Mouse (Mus musculus) hindbrain, embryonic 15.5 days (tissue): ENCODE results near the gene 5730596B20Rik. TPM values are rescaled to one million over a fixed set of nuclear protein-coding genes. Genes with fewer than 3 reads are reported as not detected.

ENCODE experiments used
- ATAC-seq: fragments of 200-750 bp; cut with Nextera tagmentation; 2 replicates; pipeline ENCODE4 v1.8.0; 2017; ENCODE audit warnings: low read depth, moderate number of reproducible peaks, moderate TSS enrichment; ENCODE audit not compliant: low FRiP score
- H3K27ac ChIP-seq: fragments of 300-500 bp; sonication (generic); replicated peaks from 2 replicates; pipeline ENCODE4 v1.5.1; 2015; ENCODE audit warnings: mild to moderate bottlenecking, inconsistent platforms
- H3K27me3 ChIP-seq: fragments of 300-500 bp; sonication (generic); 2 replicates; pipeline ENCODE4 v1.6.1; 2015; ENCODE audit warnings: control low read depth, inconsistent platforms
- H3K36me3 ChIP-seq: fragments of 300-500 bp; sonication (generic); 2 replicates; pipeline ENCODE4 v1.6.1; 2015; ENCODE audit warnings: control low read depth, inconsistent platforms
- H3K4me1 ChIP-seq: fragments of 300-500 bp; sonication (generic); replicated peaks from 2 replicates; pipeline ENCODE4 v1.6.1; 2015; ENCODE audit warnings: control low read depth, inconsistent platforms
- H3K4me2 ChIP-seq: fragments of 300-500 bp; sonication (generic); 2 replicates; pipeline ENCODE4 v1.6.1; 2015; ENCODE audit warnings: moderate library complexity, mild to moderate bottlenecking, inconsistent platforms
- H3K4me3 ChIP-seq: fragments of 300-500 bp; sonication (generic); 2 replicates; pipeline ENCODE4 v1.5.1; 2015; ENCODE audit warnings: mild to moderate bottlenecking, inconsistent platforms
- H3K9ac ChIP-seq: fragments of 300-500 bp; sonication (generic); 2 replicates; pipeline ENCODE4 v1.6.1; 2015; ENCODE audit warnings: inconsistent platforms
- H3K9me3 ChIP-seq: fragments of 300-500 bp; sonication (generic); 2 replicates; pipeline ENCODE4 v1.6.1; 2016; ENCODE audit warnings: control low read depth, inconsistent platforms
- WGBS: fragments of 180-500 bp; shearing (Covaris S2); methylation state at CpG from one replicate; pipeline ENCODE4 v1.1.7; 2015; 5-methylcytosine and 5-hydroxymethylcytosine counted together
- polyA plus RNA-seq: library from polyadenylated mRNA; unstranded; fragments of >200 nt; fragmentation: Nextera tagmentation; extraction: Ambion mirVana; gene quantifications from 2 replicates; pipeline ENCODE4 v1.2.1, GENCODE M21; 2015

5730596B20Rik gene
- polyA plus RNA-seq, 1 experiment from 2014 or later = 4.3 TPM

DNA sequence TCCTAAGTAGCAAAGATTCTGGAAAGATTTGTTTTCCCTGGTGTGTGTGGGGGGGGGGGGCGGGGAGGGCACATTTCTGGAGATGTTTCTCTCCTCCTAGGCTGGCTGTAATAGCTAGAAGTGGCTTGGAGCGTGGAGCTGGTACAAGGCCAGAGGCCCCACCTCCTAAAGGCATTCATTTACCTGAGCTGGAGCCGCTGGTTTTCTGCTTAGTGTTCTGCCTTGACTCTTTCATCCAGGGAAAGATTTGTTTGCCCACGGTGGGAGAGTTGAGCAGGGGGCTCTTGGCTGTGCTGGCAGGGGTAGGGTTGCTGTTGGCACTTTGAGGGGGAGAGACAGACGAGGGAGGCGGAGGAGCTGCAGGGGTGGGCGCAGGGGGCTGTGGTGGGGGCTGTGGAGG lies 5.4 kb upstream of the 5730596B20Rik start:
- Histone ChIP-seq H3K36me3 (no peaks in the 10 kb centered on the region), H3K27me3 (peaks cover 12% of the 10 kb centered on the region; the same call in 1 of the 2 replicates), H3K4me1 (peaks cover 37% of the 10 kb centered on the region), H3K9me3 (no peaks in the 10 kb centered on the region), H3K9ac (peak overlapping the region; percentile 68), H3K4me2 (peak overlapping the region; percentile 97), H3K4me3 (peak overlapping the region; percentile 51), H3K27ac (peak overlapping the region; percentile 95)
- 5% methylated on average over 7 of the region's 7 CpGs for WGBS
- no peak for ATAC-seq

DNA sequence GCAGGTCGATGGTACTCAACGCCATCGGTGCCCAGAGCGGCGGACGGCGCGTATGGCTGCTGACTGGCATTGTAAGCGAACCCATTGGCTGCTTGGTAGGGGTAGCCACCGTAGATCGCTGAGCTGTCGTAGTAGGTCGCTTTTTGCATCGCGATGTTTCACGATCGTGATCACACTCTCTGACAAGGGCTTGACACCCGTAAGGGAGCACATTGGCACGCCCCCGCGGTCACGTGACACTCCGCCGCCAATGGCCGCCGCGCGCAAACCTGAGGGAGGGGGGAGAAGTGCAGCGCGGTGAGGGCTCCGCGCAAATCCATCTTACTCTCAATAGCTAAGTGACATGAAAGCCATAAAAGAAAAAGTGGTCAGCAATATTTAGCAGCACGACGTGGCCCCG lies 4.8 kb upstream of the 5730596B20Rik start:
- peak overlapping the region; percentile 97 for H3K4me2 ChIP-seq
- H3K9me3 ChIP-seq = no peaks in the 10 kb centered on the region
- peak overlapping the region; percentile 95 for H3K27ac ChIP-seq
- H3K4me3 ChIP-seq = peak overlapping the region; percentile 51
- H3K4me1 ChIP-seq = peaks cover 37% of the 10 kb centered on the region
- peak; percentile 91 for ATAC-seq
- no peaks in the 10 kb centered on the region for H3K36me3 ChIP-seq
- under 1% methylated on average over 35 of the region's 35 CpGs for WGBS
- peaks cover 12% of the 10 kb centered on the region; the same call in 1 of the 2 replicates for H3K27me3 ChIP-seq
- peak overlapping the region; percentile 68 for H3K9ac ChIP-seq

DNA sequence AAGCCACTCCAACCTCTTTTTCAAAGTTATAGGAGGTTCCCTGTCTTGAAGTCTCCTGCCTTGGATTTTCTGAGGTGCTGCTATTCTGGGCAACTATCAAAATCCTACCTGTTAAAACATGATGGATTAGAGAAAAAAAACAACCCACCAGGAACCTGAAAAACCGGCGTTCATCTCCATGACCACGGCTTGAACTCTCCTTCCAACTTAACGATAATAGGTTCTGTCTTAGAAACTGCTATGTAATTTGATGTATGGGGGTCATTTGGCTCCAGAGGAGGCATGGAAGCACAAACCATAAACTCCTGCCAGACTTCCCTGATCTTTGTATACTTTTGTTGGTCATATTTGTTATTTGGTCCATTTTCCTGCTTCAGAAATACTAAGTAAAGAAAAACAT lies 3.6 kb upstream of the 5730596B20Rik start:
- Histone ChIP-seq H3K27ac (peak overlapping the region; percentile 95), H3K9ac (peak overlapping the region; percentile 46; the same call in 1 of the 2 replicates), H3K36me3 (no peaks in the 10 kb centered on the region), H3K4me1 (peaks cover 37% of the 10 kb centered on the region), H3K4me2 (peak overlapping the region; percentile 97), H3K4me3 (peak overlapping the region; percentile 51), H3K27me3 (peaks cover 12% of the 10 kb centered on the region), H3K9me3 (no peaks in the 10 kb centered on the region)
- WGBS = 3% methylated on average over 4 of the region's 4 CpGs
- no peak for ATAC-seq

DNA sequence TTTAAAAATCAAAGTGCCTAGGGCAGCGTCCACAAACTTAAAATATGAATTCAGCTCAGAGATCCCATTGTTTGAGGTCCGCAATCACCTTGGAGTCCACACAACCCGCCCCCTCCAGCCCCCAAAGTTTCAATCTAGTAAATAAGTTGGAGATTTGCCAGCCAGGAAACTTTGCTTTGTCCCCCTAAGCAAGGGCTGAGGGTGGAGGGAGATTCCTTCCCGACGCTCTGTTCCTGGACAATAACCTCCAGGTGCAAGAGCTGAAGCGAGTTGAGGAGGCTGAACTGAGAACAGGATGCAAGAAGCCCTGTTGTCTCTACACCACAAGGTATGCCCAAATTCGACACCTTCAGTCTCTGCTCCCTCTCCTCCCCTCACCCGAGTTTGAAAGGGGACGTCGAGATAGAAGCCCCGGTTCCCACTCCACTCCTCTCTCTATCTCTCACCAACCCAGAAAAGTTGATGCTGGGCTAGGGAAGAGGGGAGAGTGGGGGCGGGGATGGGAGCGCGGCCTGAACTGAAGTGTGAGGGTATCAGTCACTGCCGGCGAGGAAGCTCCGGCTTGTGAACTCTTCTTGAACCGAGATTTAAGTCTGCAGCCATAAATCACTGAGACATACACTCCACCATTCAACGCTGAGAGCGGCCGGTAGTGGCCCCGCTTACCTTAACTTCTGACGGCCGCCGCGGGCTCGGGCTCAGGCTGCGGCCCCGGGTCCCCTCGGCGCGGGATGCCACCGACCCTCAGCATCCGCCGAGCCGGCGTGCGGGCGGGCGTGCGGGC lies 2.1 kb upstream of the 5730596B20Rik start:
- H3K27ac ChIP-seq = peak overlapping the region; percentile 92
- peak overlapping the region; percentile 97 for H3K4me2 ChIP-seq
- H3K4me1 ChIP-seq = peaks cover 30% of the 10 kb centered on the region
- H3K9ac ChIP-seq = peak overlapping the region; percentile 64
- H3K4me3 ChIP-seq = peak overlapping the region; percentile 51
- peaks cover 22% of the 10 kb centered on the region for H3K27me3 ChIP-seq
- H3K36me3 ChIP-seq = no peaks in the 10 kb centered on the region
- WGBS = 1% methylated on average over 41 of the region's 41 CpGs
- H3K9me3 ChIP-seq = no peaks in the 10 kb centered on the region
- ATAC-seq = no peak

- H3K4me2 ChIP-seq = peak overlapping the region; percentile 97
- H3K9me3 ChIP-seq = no peaks in the 10 kb centered on the region
- peak overlapping the region; percentile 64 for H3K9ac ChIP-seq
- 1% methylated on average over 10 of the region's 35 CpGs for WGBS
- H3K4me1 ChIP-seq = peaks cover 23% of the 10 kb centered on the region
- H3K27ac ChIP-seq = peak overlapping the region; percentile 92
- H3K27me3 ChIP-seq = peaks cover 18% of the 10 kb centered on the region
- peak; percentile 60 for ATAC-seq
- peak overlapping the region; percentile 51 for H3K4me3 ChIP-seq
- no peaks in the 10 kb centered on the region for H3K36me3 ChIP-seq
Measured at GRCm38 (mm10) chr6:52175864-52176263, 1.4 kb upstream of the 5730596B20Rik start.

DNA sequence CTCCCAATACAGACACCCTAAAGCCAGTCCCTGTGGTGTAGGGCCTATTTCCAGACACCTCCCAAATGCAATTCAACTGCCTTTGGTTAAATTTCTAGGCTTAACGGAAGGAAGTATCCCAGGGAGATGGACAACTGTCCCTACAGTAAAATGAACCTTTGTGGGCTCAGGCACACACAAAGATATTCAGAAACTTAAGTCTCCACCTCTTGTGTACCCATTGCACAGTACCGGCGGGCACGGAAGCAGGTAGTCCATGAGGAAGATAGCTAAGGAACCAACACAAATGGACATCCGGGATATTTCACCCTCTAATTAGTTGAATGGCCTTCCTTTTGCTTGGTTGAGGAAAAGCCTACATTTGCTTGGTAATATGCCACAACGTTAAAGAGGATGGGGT lies 907 bp upstream of the 5730596B20Rik start:
- under 1% methylated on average over 6 of the region's 6 CpGs for WGBS
- Histone ChIP-seq H3K36me3 (no peaks in the 10 kb centered on the region), H3K9ac (peak overlapping the region; percentile 64), H3K4me2 (peak overlapping the region; percentile 97), H3K27me3 (peaks cover 20% of the 10 kb centered on the region), H3K4me3 (peak overlapping the region; percentile 51), H3K9me3 (no peaks in the 10 kb centered on the region), H3K27ac (peak overlapping the region; percentile 92), H3K4me1 (peaks cover 18% of the 10 kb centered on the region)
- ATAC-seq = no peak

GRCm38 (mm10) chr6:52177806-52178205 lies 508 bp downstream of the 5730596B20Rik start:
- 2% methylated on average over 9 of the region's 9 CpGs for WGBS
- Histone ChIP-seq H3K4me3 (peak overlapping the region; percentile 51), H3K4me2 (peak overlapping the region; percentile 97), H3K9ac (peak overlapping the region; percentile 64), H3K27ac (peak overlapping the region; percentile 92), H3K9me3 (no peaks in the 10 kb centered on the region), H3K27me3 (peaks cover 28% of the 10 kb centered on the region), H3K36me3 (no peaks in the 10 kb centered on the region), H3K4me1 (peaks cover 7% of the 10 kb centered on the region; the same call in 1 of the 2 replicates)
- ATAC-seq = no peak

- Histone ChIP-seq H3K4me2 (peak overlapping the region; percentile 97), H3K27me3 (peaks cover 32% of the 10 kb centered on the region), H3K4me3 (peak overlapping the region; percentile 51), H3K9me3 (no peaks in the 10 kb centered on the region), H3K9ac (peak overlapping the region; percentile 64), H3K27ac (peak overlapping the region; percentile 92), H3K36me3 (no peaks in the 10 kb centered on the region), H3K4me1 (0 out of 2 replicates have a peak, but pooled peaks cover 5% of the 10 kb centered on the region)
- no peak for ATAC-seq
- whole genome bisulfite sequencing = 4% methylated on average over 4 of the region's 4 CpGs
Measured at GRCm38 (mm10) chr6:52178918-52179665, 1.8 kb downstream of the 5730596B20Rik start.

GRCm38 (mm10) chr6:52179690-52180089 lies 2.4 kb downstream of the 5730596B20Rik start:
- WGBS = under 1% methylated on average over 10 of the region's 10 CpGs
- H3K27ac ChIP-seq = peak overlapping the region; percentile 92
- no peak for ATAC-seq
- H3K36me3 ChIP-seq = no peaks in the 10 kb centered on the region
- peak overlapping the region; percentile 51 for H3K4me3 ChIP-seq
- 0 out of 2 replicates have a peak, but pooled peaks cover 8% of the 10 kb centered on the region for H3K4me1 ChIP-seq
- peak overlapping the region; percentile 97 for H3K4me2 ChIP-seq
- H3K9me3 ChIP-seq = no peaks in the 10 kb centered on the region
- peak overlapping the region; percentile 64 for H3K9ac ChIP-seq
- peaks cover 32% of the 10 kb centered on the region for H3K27me3 ChIP-seq

GRCm38 (mm10) chr6:52180213-52180710 lies 3.0 kb downstream of the 5730596B20Rik start:
- no peak for ATAC-seq
- 4% methylated on average over 11 of the region's 11 CpGs for whole genome bisulfite sequencing
- Histone ChIP-seq H3K4me1 (peaks cover 12% of the 10 kb centered on the region; the same call in 1 of the 2 replicates), H3K4me3 (peak overlapping the region; percentile 51), H3K9ac (peak overlapping the region; percentile 64), H3K27ac (peak overlapping the region; percentile 92), H3K4me2 (peak overlapping the region; percentile 97), H3K9me3 (no peaks in the 10 kb centered on the region), H3K27me3 (peaks cover 35% of the 10 kb centered on the region), H3K36me3 (no peaks in the 10 kb centered on the region)

GRCm38 (mm10) chr6:52180726-52181125 lies 3.4 kb downstream of the 5730596B20Rik start:
- peak overlapping the region; percentile 97 for H3K4me2 ChIP-seq
- 15% methylated on average over 3 of the region's 3 CpGs for whole genome bisulfite sequencing
- peak overlapping the region; percentile 64 for H3K9ac ChIP-seq

More at GRCm38 (mm10) chr6:52180726-52181125, 3.4 kb downstream of the 5730596B20Rik start:
- Histone ChIP-seq H3K4me3 (peak overlapping the region; percentile 51), H3K4me1 (peaks cover 15% of the 10 kb centered on the region; the same call in 1 of the 2 replicates), H3K27ac (peak overlapping the region; percentile 92), H3K27me3 (peaks cover 40% of the 10 kb centered on the region), H3K9me3 (no peaks in the 10 kb centered on the region), H3K36me3 (no peaks in the 10 kb centered on the region)
- ATAC-seq = no peak
